Mouse (Mus musculus) ES-E14 (cell line): ENCODE data around the gene Rsph9.

Experiments
- CHD2 ChIP-seq: IDR thresholded peaks from 2 replicates; pipeline ENCODE4 v1.6.1; 2014; ENCODE audit warnings: mild to moderate bottlenecking, low read depth, low read length, inconsistent platforms
- HCFC1 ChIP-seq: IDR thresholded peaks from 2 replicates; pipeline ENCODE4 v1.6.1; 2012; ENCODE audit warnings: low read length, inconsistent platforms, borderline replicate concordance; ENCODE audit not compliant: insufficient read depth
- MAFK ChIP-seq: IDR thresholded peaks from 2 replicates; pipeline ENCODE4 v1.6.1; 2014; ENCODE audit warnings: mild to moderate bottlenecking, low read depth, low read length, inconsistent platforms; ENCODE audit not compliant: insufficient read depth
- ZC3H11A ChIP-seq: IDR thresholded peaks from 2 replicates; pipeline ENCODE4 v1.6.1; 2012; ENCODE audit warnings: low read depth, mild to moderate bottlenecking, inconsistent platforms, low read length, borderline replicate concordance
- ZNF384 ChIP-seq: IDR thresholded peaks from 2 replicates; pipeline ENCODE4 v1.6.1; 2012; ENCODE audit warnings: low read depth, low read length, inconsistent platforms

- TF ChIP-seq MAFK = no peak
- TF ChIP-seq HCFC1 = no peak
- no peak for TF ChIP-seq ZNF384
- no peak for TF ChIP-seq CHD2
- no peak for TF ChIP-seq ZC3H11A
Observed at GRCm38 (mm10) chr17:46170538-46170937, 26.5 kb upstream of the Rsph9 start.
